Mouse (Mus musculus) neural tube, embryonic 14.5 days (tissue): ENCODE data around the gene Ppp2r2d. TPM values are rescaled to one million over a fixed set of nuclear protein-coding genes. Genes with fewer than 3 reads are reported as not detected.

ENCODE experiments used
- ATAC-seq: fragments of 200-750 bp; cut with Nextera tagmentation; 2 replicates; pipeline ENCODE4 v1.8.0; 2017; ENCODE audit warnings: low read depth, mild to moderate bottlenecking, moderate TSS enrichment, moderate library complexity
- H3K27ac ChIP-seq: fragments of 300-500 bp; sonication (generic); 2 replicates; pipeline ENCODE4 v1.5.1; 2014; ENCODE audit warnings: low read depth, mild to moderate bottlenecking, control low read depth, low read length, moderate library complexity, mixed read lengths
- H3K27me3 ChIP-seq: fragments of 300-500 bp; sonication (generic); 2 replicates; pipeline ENCODE4 v1.6.1; 2014; ENCODE audit warnings: low read length; ENCODE audit not compliant: control insufficient read depth, insufficient read depth
- H3K36me3 ChIP-seq: fragments of 300-500 bp; sonication (generic); 2 replicates; pipeline ENCODE4 v1.6.1; 2014; ENCODE audit warnings: low read length, mixed read lengths; ENCODE audit not compliant: control insufficient read depth, insufficient read depth
- H3K4me1 ChIP-seq: fragments of 300-500 bp; sonication (generic); 2 replicates; pipeline ENCODE4 v1.6.1; 2014; ENCODE audit warnings: low read length; ENCODE audit not compliant: control insufficient read depth, insufficient read depth
- H3K4me2 ChIP-seq: fragments of 300-500 bp; sonication (generic); 2 replicates; pipeline ENCODE4 v1.6.1; 2014; ENCODE audit warnings: mild to moderate bottlenecking, low read depth, low read length, control low read depth
- H3K4me3 ChIP-seq: fragments of 300-500 bp; sonication (generic); 2 replicates; pipeline ENCODE4 v1.5.1; 2014; ENCODE audit warnings: low read depth, low read length, control low read depth, mixed read lengths
- H3K9ac ChIP-seq: fragments of 300-500 bp; sonication (generic); replicated peaks from 2 replicates; pipeline ENCODE4 v1.6.1; 2014; ENCODE audit warnings: low read depth, mild to moderate bottlenecking, control low read depth, low read length, mixed read lengths
- H3K9me3 ChIP-seq: fragments of 300-500 bp; sonication (generic); 2 replicates; pipeline ENCODE4 v1.6.1; 2016; ENCODE audit warnings: low read length; ENCODE audit not compliant: control insufficient read depth
- WGBS: fragments of 180-500 bp; shearing (Covaris S2); extraction: QIAGEN DNeasy Blood & Tissue Kit; methylation state at CpG from one replicate; pipeline ENCODE4 v1.1.7; 2014; 5-methylcytosine and 5-hydroxymethylcytosine counted together
- polyA plus RNA-seq: library from polyadenylated mRNA; unstranded; fragments of >200 nt; fragmentation: Nextera tagmentation; extraction: Ambion mirVana; gene quantifications from 2 replicates; pipeline ENCODE4 v1.2.1, GENCODE M21; 2014

Ppp2r2d gene
- polyA plus RNA-seq, 1 experiment from 2014 or later = 108 TPM

DNA sequence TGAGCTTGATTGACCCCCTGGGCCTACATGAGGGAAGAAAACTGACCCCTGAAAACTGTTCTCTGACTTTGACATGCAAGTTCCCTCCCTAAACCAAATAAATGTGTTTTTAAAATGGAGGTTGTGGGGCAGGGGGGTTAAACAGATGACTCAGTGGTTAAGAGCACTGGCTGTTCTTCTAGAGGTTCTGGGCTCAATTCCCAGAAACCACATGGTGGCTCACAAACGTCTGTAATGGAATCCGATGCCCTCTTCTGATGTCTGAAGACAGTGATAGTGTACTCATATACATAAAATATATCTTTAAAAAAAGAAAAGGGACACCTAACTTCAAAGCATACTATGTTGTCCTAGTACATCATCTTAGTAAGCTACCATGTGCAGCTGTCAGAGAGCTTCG is 29.2 kb downstream of the Ppp2r2d start:
- Histone ChIP-seq H3K27ac (no peak overlapping the region), H3K4me2 (no peak overlapping the region), H3K27me3 (no peaks in the 10 kb centered on the region), H3K4me3 (no peak overlapping the region), H3K36me3 (peaks cover 68% of the 10 kb centered on the region), H3K9ac (no peak overlapping the region), H3K4me1 (no peaks in the 10 kb centered on the region), H3K9me3 (no peaks in the 10 kb centered on the region)
- WGBS = 77% methylated on average over 3 of the region's 3 CpGs
- ATAC-seq = no peak

DNA sequence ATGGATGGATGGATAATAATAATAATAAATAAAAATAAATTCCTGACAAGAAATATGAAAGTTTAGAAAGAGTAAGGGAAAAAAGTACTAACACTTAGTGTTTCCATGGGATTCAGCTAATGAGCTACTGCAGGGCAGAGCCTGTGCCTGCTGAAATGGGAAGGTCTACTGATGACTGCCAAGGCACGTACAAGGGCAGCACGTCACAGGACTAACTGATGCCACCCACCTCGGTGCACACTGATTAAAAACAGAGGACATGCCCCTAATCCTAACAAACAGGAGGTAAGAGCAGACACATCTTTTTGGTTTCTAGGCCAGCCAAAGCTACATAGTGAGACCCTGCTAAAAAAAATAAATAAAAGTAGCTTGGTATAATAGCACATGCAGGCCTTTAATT is 37.8 kb downstream of the Ppp2r2d start:
- 97% methylated on average over 3 of the region's 3 CpGs for WGBS
- no peak overlapping the region for H3K27ac ChIP-seq
- H3K4me1 ChIP-seq = no peaks in the 10 kb centered on the region
- no peaks in the 10 kb centered on the region for H3K9me3 ChIP-seq
- H3K4me2 ChIP-seq = no peak overlapping the region
- no peak overlapping the region for H3K4me3 ChIP-seq
- H3K9ac ChIP-seq = no peak overlapping the region
- no peaks in the 10 kb centered on the region for H3K27me3 ChIP-seq
- ATAC-seq = no peak
- peaks cover 43% of the 10 kb centered on the region for H3K36me3 ChIP-seq

DNA sequence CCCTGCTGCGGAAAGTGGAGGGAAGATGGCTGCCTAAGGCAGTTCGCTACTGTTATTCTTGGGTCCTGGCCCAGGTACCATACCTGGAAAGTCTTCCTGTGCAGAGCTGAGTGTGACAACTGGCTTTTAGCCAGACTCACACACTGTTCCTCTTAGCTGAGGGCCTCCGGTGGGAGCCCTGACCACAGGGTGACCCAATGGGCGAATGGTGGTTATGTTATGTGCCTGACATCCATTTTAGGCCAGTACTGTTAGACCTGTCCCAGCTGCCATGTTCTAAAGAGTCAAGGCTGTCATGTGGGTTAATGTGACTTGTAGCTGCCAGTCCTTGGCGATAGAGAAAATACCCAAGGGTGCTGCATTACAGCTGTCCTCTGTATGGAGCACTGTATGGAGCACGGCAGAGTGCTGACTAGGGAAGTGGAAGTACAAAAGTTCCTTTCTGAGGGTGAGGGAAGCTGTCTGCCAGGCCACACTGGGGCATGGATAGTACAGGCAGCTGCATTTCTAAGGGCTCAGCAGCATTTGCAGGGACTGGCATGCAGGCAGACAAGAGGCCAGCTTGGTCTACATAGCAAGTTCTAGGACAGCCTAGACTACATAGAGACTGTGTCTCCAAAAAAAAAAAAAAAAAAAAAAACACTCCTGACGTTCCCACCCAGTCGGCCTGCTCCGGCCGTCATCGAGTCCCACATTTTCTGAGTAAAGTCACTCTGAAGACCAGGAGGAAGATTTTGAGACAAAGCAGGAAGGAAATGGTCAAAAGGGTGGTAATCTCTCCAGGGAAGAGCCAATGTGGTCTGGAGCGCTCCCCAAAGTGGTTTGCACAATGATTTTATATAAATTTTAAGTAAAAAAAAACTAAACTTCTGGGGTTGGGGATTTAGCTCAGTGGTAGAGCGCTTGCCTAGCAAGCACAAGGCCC is 39.7 kb downstream of the Ppp2r2d start:
- Histone ChIP-seq H3K4me1 (no peaks in the 10 kb centered on the region), H3K27me3 (no peaks in the 10 kb centered on the region), H3K4me3 (no peak overlapping the region), H3K27ac (no peak overlapping the region), H3K4me2 (no peak overlapping the region), H3K9ac (no peak overlapping the region), H3K36me3 (peaks cover 25% of the 10 kb centered on the region), H3K9me3 (no peaks in the 10 kb centered on the region)
- ATAC-seq = no peak
- WGBS = 89% methylated on average over 12 of the region's 13 CpGs

DNA sequence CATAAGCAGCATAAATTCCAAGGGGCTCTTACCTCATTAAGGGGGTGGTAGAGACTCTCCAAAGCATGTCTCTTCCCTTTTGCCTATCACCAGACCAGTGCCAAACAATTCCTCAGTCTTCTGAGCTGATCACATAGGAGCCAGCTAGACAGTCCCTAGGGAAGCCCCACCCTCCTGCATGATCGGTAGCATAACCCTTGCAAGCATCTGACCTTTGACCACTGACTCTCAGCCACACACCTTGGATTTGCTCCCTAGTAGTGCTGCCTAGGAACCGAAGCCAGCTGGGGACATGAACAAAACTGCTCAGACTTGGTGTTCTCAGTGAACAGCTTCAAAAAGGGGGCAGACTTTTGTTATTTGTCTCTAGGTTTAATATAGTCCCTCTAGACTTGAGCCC is 52.2 kb downstream of the Ppp2r2d start:
- H3K9ac ChIP-seq = no peak overlapping the region
- no peaks in the 10 kb centered on the region for H3K27me3 ChIP-seq
- no peak overlapping the region for H3K27ac ChIP-seq
- H3K9me3 ChIP-seq = no peaks in the 10 kb centered on the region
- no peak for ATAC-seq
- no peak overlapping the region for H3K4me2 ChIP-seq
- H3K36me3 ChIP-seq = peaks cover 10% of the 10 kb centered on the region; the same call in 1 of the 2 replicates
- no peak overlapping the region for H3K4me3 ChIP-seq
- WGBS = 87% methylated on average over 2 of the region's 2 CpGs
- H3K4me1 ChIP-seq = no peaks in the 10 kb centered on the region

DNA sequence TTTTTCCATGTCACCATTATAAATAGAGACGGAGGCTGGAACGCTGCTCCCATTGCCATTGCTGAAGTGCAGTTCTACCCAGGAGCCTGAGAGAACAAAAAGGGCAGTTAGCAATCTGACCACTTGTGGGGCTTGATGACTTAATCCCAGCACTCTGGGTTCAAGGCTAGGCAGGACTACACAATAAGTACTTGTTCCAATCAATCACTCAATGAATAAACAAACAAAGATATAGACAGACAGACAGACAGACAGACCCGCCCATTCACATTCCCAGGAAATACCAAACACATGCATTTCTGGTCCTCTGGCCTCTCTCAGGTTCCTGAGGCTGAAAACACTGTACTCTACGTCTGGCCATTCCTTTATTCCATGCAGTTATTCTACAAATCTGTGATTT is 52.9 kb downstream of the Ppp2r2d start:
- Histone ChIP-seq H3K4me3 (no peak overlapping the region), H3K27ac (no peak overlapping the region), H3K4me1 (no peaks in the 10 kb centered on the region), H3K27me3 (no peaks in the 10 kb centered on the region), H3K36me3 (0 out of 2 replicates have a peak, but pooled peaks cover 6% of the 10 kb centered on the region), H3K4me2 (no peak overlapping the region), H3K9ac (no peak overlapping the region), H3K9me3 (no peaks in the 10 kb centered on the region)
- 90% methylated on average over 4 of the region's 4 CpGs for WGBS
- ATAC-seq = no peak

DNA sequence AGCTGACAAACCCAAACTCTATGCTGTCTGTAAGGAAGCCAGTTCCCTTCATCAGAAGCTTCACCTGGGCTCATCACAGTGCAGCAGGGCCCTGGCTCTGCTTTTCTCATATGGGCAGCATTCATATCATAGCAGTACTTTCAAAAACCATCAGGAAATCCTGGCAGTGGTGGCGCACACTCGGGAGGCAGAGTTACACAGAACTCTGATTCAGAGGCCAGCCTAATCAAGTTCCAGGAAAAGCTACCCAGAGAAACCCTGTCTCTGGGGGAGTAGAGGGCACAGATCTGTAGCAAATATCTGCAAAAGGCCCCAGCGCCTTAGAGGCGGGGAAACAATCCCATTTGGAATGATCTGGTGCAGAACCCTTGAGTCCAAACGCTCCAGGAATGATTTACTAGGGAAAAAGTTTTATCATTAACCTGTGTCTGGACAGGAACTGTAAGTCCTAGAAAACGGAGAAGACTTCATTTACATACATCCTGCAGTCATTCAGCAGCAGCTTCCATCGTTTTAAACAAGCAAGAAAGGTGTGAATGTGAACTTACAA is 58.1 kb downstream of the Ppp2r2d start:
- no peak for ATAC-seq
- Histone ChIP-seq H3K4me2 (no peak overlapping the region), H3K4me3 (no peak overlapping the region), H3K4me1 (peaks cover 7% of the 10 kb centered on the region; the same call in 1 of the 2 replicates), H3K9ac (no peak overlapping the region), H3K27me3 (no peaks in the 10 kb centered on the region), H3K27ac (no peak overlapping the region), H3K9me3 (no peaks in the 10 kb centered on the region), H3K36me3 (no peaks in the 10 kb centered on the region)
- WGBS = 80% methylated on average over 7 of the region's 7 CpGs

DNA sequence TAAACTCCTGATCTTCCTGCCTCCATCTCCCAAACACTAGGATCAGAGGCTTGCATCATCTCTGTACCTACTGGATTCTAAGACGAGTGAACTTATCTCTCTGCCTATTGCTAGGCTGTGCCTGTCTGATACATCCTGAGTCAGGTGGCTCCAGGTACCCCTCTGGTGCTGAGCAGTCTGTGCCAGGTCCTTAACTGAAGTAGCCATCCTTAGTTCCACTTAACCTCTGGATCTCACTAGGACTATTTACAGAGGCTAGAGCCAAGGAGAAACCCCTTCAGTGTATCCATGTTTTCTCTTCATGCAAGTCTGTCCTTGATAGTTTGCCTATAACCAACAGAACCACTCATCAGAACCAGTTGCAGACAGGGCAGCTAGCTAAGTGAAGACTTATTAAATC is 60.6 kb downstream of the Ppp2r2d start:
- Histone ChIP-seq H3K9me3 (no peaks in the 10 kb centered on the region), H3K4me3 (no peak overlapping the region), H3K4me1 (peaks cover 7% of the 10 kb centered on the region; the same call in 1 of the 2 replicates), H3K36me3 (no peaks in the 10 kb centered on the region), H3K9ac (no peak overlapping the region), H3K27me3 (no peaks in the 10 kb centered on the region), H3K27ac (no peak overlapping the region), H3K4me2 (peak overlapping the region; percentile 32; the same call in 1 of the 2 replicates)
- no peak for ATAC-seq
- WGBS = 94% methylated on average over 1 of the region's 1 CpGs

DNA sequence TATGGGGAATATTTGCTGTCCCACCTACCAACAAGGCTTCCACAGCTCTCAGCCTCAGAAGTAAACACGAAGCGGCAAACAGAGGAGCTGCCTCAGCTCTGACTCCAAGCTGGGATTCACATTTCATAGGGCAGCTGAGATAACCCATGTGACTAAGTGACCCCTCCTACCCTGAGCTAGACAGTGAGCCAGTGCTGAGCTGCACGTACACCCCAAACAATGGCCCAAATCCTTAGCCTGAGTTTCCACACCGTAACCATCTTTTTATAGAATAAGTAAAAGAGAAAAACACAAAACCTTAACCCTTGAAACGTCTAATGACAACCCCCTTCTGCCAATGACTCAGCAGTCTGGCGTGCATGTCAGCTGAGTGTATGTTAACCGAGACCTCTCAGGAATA is 61.2 kb downstream of the Ppp2r2d start:
- H3K4me2 ChIP-seq = peak overlapping the region; percentile 32; the same call in 1 of the 2 replicates
- no peaks in the 10 kb centered on the region for H3K36me3 ChIP-seq
- ATAC-seq = no peak
- H3K9ac ChIP-seq = 0 out of 2 replicates have a peak overlapping the region, but pooled peaks have one; percentile 1
- H3K4me3 ChIP-seq = no peak overlapping the region; the same call in 1 of the 2 replicates
- H3K4me1 ChIP-seq = peaks cover 7% of the 10 kb centered on the region; the same call in 1 of the 2 replicates
- H3K27ac ChIP-seq = no peak overlapping the region
- H3K27me3 ChIP-seq = no peaks in the 10 kb centered on the region
- 13% methylated on average over 7 of the region's 7 CpGs for WGBS
- no peaks in the 10 kb centered on the region for H3K9me3 ChIP-seq

DNA sequence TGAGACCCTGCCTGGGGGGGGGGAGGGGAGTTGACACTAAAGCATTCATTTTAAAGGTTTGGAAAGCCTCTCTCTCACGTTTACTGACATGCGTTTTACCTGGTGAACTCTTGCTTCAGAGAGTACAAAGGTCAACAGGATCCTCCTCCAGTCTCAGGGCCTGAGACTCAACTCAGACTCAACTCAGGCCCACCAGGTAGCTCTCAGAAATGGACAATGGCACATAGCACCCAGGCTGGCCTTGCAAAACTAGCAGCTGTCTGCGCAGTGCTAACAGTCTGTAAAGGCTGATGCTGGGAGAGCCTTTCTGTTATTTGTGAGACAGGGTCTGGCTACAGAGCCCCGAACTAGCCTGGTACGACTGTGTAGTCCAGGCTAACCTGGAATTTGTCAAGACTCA is 62.1 kb downstream of the Ppp2r2d start:
- H3K4me1 ChIP-seq = peaks cover 7% of the 10 kb centered on the region; the same call in 1 of the 2 replicates
- H3K4me2 ChIP-seq = peak overlapping the region; percentile 75; the same call in 1 of the 2 replicates
- H3K9ac ChIP-seq = no peak overlapping the region
- WGBS = 64% methylated on average over 5 of the region's 5 CpGs
- H3K36me3 ChIP-seq = no peaks in the 10 kb centered on the region
- no peak for ATAC-seq
- H3K27ac ChIP-seq = no peak overlapping the region
- no peaks in the 10 kb centered on the region for H3K27me3 ChIP-seq
- no peak overlapping the region for H3K4me3 ChIP-seq
- no peaks in the 10 kb centered on the region for H3K9me3 ChIP-seq
